Mouse (Mus musculus): Measurements from ENCODE around the gene Gjb4. TPM values are rescaled to one million over a fixed set of nuclear protein-coding genes. Genes with fewer than 3 reads are reported as not detected.

Gjb4 gene
- polyA plus RNA-seq, 1 experiment from 2014 or later = 0.26 TPM

DNA sequence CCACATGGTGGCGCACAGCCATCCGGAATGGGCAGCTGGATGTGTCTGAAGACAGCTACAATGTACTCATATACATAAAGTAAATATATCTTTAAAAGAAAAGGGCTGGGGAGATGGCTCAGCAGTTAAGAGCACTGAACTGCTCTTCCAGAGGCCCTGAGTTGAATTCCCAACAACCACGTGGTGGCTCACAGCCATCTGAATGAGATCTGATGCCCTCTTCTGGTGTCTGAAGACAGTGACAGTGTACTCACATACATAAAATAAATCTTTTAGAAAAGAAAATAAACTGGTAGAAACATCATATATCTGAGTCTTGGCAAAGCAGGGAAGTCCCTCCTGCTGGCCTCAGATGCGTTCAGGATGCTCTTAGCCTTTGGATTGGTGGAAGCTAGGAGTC, 36.7 kb downstream of the Gjb4 start:
- Histone ChIP-seq H3K36me3 (ENCODE audit: control insufficient read depth, insufficient read depth) (no peaks in the 10 kb centered on the region), H3K9me3 (ENCODE audit: control insufficient read depth) (no peaks in the 10 kb centered on the region), H3K4me3 (ENCODE audit: low read depth, low read length) (no peak overlapping the region), H3K4me2 (replicated peaks; ENCODE audit: low read depth) (no peak overlapping the region), H3K27me3 (replicated peaks; ENCODE audit: control insufficient read depth, insufficient read depth, low read length) (peaks cover 10% of the 10 kb centered on the region; the same call in 1 of the 2 replicates), H3K9ac (ENCODE audit: low read depth, low read length) (no peak overlapping the region), H3K27ac (ENCODE audit: low read depth, low read length) (no peak overlapping the region), H3K4me1 (replicated peaks; ENCODE audit: control insufficient read depth, insufficient read depth, low read length) (0 out of 2 replicates have a peak, but pooled peaks cover 2% of the 10 kb centered on the region)
- peak; percentile 45; the same call in 1 of the 2 replicates for TF ChIP-seq CTCF (IDR thresholded peaks at IDR 0.05; ENCODE audit: low read depth)
- ATAC-seq = no peak
- 56% methylated on average over 4 of the region's 4 CpGs for WGBS

GRCm38 (mm10) chr4:127315753-127316152, 38.1 kb downstream of the Gjb4 start:
- Histone ChIP-seq H3K27me3 (replicated peaks; ENCODE audit: control insufficient read depth, insufficient read depth, low read length) (peaks cover 10% of the 10 kb centered on the region; the same call in 1 of the 2 replicates), H3K36me3 (ENCODE audit: control insufficient read depth, insufficient read depth) (no peaks in the 10 kb centered on the region), H3K4me1 (replicated peaks; ENCODE audit: control insufficient read depth, insufficient read depth, low read length) (0 out of 2 replicates have a peak, but pooled peaks cover 2% of the 10 kb centered on the region), H3K4me2 (replicated peaks; ENCODE audit: low read depth) (no peak overlapping the region), H3K27ac (ENCODE audit: low read depth, low read length) (no peak overlapping the region), H3K9ac (ENCODE audit: low read depth, low read length) (no peak overlapping the region), H3K9me3 (ENCODE audit: control insufficient read depth) (no peaks in the 10 kb centered on the region), H3K4me3 (ENCODE audit: low read depth, low read length) (no peak overlapping the region)
- no peak for TF ChIP-seq CTCF (IDR thresholded peaks at IDR 0.05; ENCODE audit: low read depth)
- ATAC-seq = no peak
- WGBS = 88% methylated on average over 8 of the region's 8 CpGs

DNA sequence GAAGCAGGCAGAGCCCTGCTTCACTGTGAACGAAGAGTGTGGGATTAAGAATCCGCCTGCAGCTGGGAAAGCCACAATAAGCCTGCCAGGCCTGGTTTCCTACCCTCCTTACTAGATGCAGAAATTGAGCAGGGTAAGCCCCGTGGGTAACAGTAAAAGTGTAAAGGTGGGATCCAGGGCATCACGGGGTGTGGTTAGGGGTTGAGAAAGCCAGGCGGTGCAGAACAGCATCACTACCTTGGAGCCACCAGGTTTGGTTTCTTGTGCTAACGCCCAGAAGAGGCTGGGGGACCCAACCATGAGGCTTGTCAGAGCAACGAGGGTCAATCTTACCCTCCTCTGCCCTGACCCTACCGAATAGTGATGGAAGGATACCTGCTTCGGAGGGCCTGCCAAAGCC, 39.3 kb downstream of the Gjb4 start:
- Histone ChIP-seq H3K9ac (ENCODE audit: low read depth, low read length) (no peak overlapping the region), H3K9me3 (ENCODE audit: control insufficient read depth) (no peaks in the 10 kb centered on the region), H3K27me3 (replicated peaks; ENCODE audit: control insufficient read depth, insufficient read depth, low read length) (peaks cover 10% of the 10 kb centered on the region; the same call in 1 of the 2 replicates), H3K4me3 (ENCODE audit: low read depth, low read length) (no peak overlapping the region), H3K4me1 (replicated peaks; ENCODE audit: control insufficient read depth, insufficient read depth, low read length) (0 out of 2 replicates have a peak, but pooled peaks cover 2% of the 10 kb centered on the region), H3K4me2 (replicated peaks; ENCODE audit: low read depth) (no peak overlapping the region), H3K36me3 (ENCODE audit: control insufficient read depth, insufficient read depth) (no peaks in the 10 kb centered on the region), H3K27ac (ENCODE audit: low read depth, low read length) (no peak overlapping the region)
- no peak for TF ChIP-seq CTCF (IDR thresholded peaks at IDR 0.05; ENCODE audit: low read depth)
- 51% methylated on average over 9 of the region's 9 CpGs for WGBS
- no peak for ATAC-seq

DNA sequence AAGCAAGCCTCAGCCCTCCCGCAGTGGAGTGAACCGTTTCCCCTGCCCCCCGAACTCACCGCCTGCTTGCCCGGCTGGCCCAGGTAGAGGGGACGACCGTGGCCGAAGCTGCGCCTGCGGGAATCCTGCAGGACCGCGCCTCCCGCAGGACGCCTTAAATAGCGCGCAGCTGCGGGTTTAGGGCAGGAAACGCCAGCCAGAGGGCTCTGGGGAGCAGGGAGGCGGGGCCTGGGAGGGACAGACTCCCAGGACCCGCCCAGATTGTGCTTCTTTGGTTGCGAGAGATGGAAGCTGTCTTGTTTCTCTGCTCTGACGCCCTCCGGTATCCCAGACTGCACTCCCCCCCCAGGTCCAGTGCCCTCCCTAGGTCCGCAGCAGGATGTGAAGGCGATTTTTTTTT, 40.0 kb downstream of the Gjb4 start, which contains the start of gene Gja4:
Gene Gja4 (minus strand): TSS at position 179 of the 400 bp plus-strand sequence.
- 0% methylated on average over 25 of the region's 25 CpGs for WGBS

DNA sequence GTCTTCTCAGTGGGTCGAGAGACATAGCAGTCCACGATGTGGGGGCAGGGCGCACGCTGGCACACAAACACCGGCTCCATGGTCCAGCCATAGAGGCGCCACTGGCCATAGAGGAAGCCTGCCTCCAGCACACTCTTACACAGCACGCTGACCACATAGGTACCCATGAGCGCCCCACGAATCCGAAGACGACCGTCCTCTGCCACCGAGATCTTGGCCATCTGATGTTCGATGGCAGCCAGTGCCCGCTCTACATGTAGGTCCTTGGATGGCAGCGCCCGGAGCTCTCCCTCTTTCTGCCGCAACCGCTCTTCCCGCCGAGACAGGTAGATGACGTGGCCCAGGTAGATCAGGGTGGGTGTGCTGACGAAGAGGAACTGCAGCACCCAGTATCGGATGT, 41.5 kb downstream of the Gjb4 start:
- H3K4me2 ChIP-seq (replicated peaks; ENCODE audit: low read depth) = 0 out of 2 replicates have a peak overlapping the region, but pooled peaks have one; percentile 13
- no peaks in the 10 kb centered on the region for H3K36me3 ChIP-seq (ENCODE audit: control insufficient read depth, insufficient read depth)
- no peak overlapping the region for H3K4me3 ChIP-seq (ENCODE audit: low read depth, low read length)
- 57% methylated on average over 24 of the region's 24 CpGs for WGBS
- no peak overlapping the region for H3K9ac ChIP-seq (ENCODE audit: low read depth, low read length)
- peaks cover 10% of the 10 kb centered on the region; the same call in 1 of the 2 replicates for H3K27me3 ChIP-seq (replicated peaks; ENCODE audit: control insufficient read depth, insufficient read depth, low read length)
- H3K9me3 ChIP-seq (ENCODE audit: control insufficient read depth) = no peaks in the 10 kb centered on the region
- no peak for TF ChIP-seq CTCF (IDR thresholded peaks at IDR 0.05; ENCODE audit: low read depth)
- no peak overlapping the region for H3K27ac ChIP-seq (ENCODE audit: low read depth, low read length)
- no peak for ATAC-seq
- 0 out of 2 replicates have a peak, but pooled peaks cover 2% of the 10 kb centered on the region for H3K4me1 ChIP-seq (replicated peaks; ENCODE audit: control insufficient read depth, insufficient read depth, low read length)

More for the DNA sequence above, 40.0 kb downstream of the Gjb4 start, which contains the start of gene Gja4:
- 0 out of 2 replicates have a peak, but pooled peaks have one; percentile 37 for ATAC-seq
- peak within 1 kb of the TSS; percentile 46 for H3K9ac ChIP-seq (ENCODE audit: low read depth, low read length)
- peak within 1 kb of the TSS; percentile 43 for H3K4me3 ChIP-seq (ENCODE audit: low read depth, low read length)
- H3K27me3 ChIP-seq (replicated peaks; ENCODE audit: control insufficient read depth, insufficient read depth, low read length) = peaks cover 10% of the 10 kb centered on the region; the same call in 1 of the 2 replicates
- H3K9me3 ChIP-seq (ENCODE audit: control insufficient read depth) = no peaks in the 10 kb centered on the region
- peak; percentile 74 for TF ChIP-seq CTCF (IDR thresholded peaks at IDR 0.05; ENCODE audit: low read depth)
- 0 out of 2 replicates have a peak, but pooled peaks cover 2% of the 10 kb centered on the region for H3K4me1 ChIP-seq (replicated peaks; ENCODE audit: control insufficient read depth, insufficient read depth, low read length)
- peak within 1 kb of the TSS; percentile 78 for H3K4me2 ChIP-seq (replicated peaks; ENCODE audit: low read depth)
- no peak within 1 kb of the TSS for H3K27ac ChIP-seq (ENCODE audit: low read depth, low read length)
- H3K36me3 ChIP-seq (ENCODE audit: control insufficient read depth, insufficient read depth) = no peaks in the 10 kb centered on the region

DNA sequence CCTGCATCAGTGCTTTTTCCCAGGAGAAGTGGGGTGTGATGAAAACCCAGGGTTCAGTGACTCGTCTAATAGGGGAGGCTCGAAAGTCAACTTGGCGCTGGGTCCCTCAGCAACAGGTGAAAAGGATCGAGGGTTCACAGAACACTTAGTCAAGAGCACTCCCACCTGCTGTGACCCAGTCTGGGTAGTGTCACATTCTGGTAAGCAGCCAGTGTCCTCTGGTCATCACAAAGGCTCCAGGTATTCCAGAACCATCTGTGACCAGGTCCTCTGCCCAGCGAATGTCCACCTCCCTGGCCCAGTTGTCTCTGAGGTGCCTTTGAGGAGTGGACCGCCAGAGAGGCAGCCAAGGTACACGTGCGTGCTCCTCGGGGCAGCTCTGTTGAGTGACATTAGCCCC, 42.3 kb downstream of the Gjb4 start:
- TF ChIP-seq CTCF (IDR thresholded peaks at IDR 0.05; ENCODE audit: low read depth) = no peak
- H3K4me2 ChIP-seq (replicated peaks; ENCODE audit: low read depth) = no peak overlapping the region
- no peak for ATAC-seq
- WGBS = 40% methylated on average over 9 of the region's 9 CpGs
- peaks cover 10% of the 10 kb centered on the region; the same call in 1 of the 2 replicates for H3K27me3 ChIP-seq (replicated peaks; ENCODE audit: control insufficient read depth, insufficient read depth, low read length)
- no peak overlapping the region for H3K27ac ChIP-seq (ENCODE audit: low read depth, low read length)
- no peaks in the 10 kb centered on the region for H3K9me3 ChIP-seq (ENCODE audit: control insufficient read depth)
- no peak overlapping the region for H3K4me3 ChIP-seq (ENCODE audit: low read depth, low read length)
- H3K9ac ChIP-seq (ENCODE audit: low read depth, low read length) = no peak overlapping the region
- H3K4me1 ChIP-seq (replicated peaks; ENCODE audit: control insufficient read depth, insufficient read depth, low read length) = 0 out of 2 replicates have a peak, but pooled peaks cover 2% of the 10 kb centered on the region
- no peaks in the 10 kb centered on the region for H3K36me3 ChIP-seq (ENCODE audit: control insufficient read depth, insufficient read depth)
